Mouse (Mus musculus) urinary bladder, postnatal 25 days (tissue): ENCODE measurements around the gene Tns3.
A peak's percentile ranks its signal among the peaks of the same experiment; 100 is the strongest.

Source experiments
- DNase-seq: peaks from one replicate; pipeline ENCODE4 v3.0.0; 2022; ENCODE audit warnings: low spot score

Tns3 gene

DNA sequence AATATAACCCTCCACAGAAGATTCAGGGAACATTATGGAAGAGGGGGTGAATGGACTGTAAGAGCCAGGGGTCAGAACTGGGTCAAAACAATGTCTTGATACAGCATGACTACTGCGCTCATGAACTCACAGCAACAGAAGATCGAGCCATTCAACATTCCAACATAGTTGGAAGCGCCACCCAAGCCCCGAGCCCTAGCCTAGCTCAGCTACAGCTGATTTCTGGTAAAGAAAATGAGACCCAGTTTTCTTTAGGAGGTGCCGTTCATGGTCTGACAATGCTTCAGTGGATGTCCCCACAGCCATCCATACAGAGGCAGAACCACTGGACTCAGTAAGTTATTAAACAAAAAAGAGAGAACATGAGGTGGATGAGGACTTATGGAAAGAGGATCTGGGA is 224.1 kb downstream of the Tns3 start:
- DNase-seq: no peak

GRCm38 (mm10) chr11:8439035-8439434 is 225.3 kb downstream of the Tns3 start:
- DNase-seq: no peak

- DNase-seq: no peak
Observed at GRCm38 (mm10) chr11:8438269-8438668, 226.1 kb downstream of the Tns3 start.

DNA sequence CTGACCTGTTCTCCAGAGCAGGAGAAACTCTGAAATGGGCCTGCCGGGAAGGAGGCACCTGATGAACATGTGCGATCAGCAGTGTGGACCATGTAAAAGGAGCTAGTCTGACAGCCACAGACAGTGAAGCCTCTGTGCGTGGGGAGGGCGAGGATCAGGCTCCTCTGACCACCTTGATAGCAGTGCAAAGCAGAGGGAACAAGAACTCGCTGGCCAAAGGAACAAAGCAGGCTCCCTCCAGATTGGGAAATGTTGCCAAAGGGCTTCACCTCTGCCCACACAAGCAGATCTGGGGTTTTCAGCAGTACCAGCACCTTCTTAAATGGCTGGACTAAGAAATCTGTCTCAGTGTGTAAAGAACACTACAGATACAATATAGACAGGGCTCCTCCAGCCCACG is 229.2 kb downstream of the Tns3 start:
- DNase-seq: peak; percentile 1

GRCm38 (mm10) chr11:8434366-8434765 is 230.0 kb downstream of the Tns3 start:
- DNase-seq: no peak

DNA sequence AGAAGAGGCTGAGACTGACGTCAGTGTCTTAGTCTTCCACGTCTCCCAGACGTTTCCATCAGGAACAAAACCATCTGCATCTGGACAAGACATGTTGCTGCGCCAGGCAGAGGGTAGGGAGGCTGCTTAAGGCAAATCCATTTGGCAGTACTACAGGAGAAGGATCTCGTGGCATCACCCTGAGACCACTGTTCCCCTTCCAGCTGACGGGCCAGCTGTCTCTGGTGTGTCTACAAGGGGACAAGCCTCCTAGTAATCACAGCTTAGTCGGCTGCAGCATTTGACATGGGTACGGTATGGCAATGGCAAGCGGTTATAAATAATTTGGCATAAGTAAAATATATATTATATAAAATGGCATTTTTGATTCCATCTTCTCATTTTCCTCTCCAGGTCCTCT is 230.9 kb downstream of the Tns3 start:
- DNase-seq: no peak

DNA sequence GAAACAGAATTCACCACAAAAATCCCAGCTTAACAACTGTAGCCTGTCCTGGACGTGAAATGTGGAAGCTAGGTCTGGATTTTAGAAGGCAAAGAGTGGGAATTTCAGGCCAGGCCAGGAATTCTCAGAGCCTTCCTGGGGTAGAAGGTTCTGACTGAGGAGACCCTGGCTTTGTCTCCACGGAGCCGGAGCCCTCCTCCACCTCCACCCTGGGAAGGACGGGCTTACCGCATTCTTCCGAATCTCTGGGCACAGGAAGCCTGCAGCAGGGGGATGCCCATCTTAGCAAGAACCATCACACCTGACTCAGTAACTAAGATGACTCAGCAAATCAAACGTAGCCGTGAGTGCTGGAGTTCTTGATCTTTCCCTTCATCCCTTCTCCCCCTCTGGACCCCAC is 231.4 kb downstream of the Tns3 start:
- DNase-seq: no peak

DNA sequence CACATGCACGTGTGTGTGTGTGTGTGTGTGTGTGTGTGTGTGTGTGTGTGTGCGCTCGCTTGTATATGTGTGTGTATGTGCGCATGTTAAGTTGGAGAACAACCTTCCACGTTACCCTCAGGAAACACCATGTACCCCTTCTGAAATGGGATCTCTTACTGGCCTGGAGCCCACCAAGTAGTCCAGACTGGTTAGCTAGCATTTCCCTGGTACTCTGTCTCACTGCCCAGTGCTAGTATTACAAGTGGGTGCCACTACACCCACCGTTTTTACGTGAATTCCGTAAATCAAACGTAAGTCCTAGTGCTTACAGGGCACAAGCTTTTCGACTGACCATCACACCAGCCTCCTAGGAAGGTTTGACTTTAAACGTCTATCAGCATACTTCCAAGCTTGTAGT is 236.7 kb downstream of the Tns3 start:
- DNase-seq: no peak

DNA sequence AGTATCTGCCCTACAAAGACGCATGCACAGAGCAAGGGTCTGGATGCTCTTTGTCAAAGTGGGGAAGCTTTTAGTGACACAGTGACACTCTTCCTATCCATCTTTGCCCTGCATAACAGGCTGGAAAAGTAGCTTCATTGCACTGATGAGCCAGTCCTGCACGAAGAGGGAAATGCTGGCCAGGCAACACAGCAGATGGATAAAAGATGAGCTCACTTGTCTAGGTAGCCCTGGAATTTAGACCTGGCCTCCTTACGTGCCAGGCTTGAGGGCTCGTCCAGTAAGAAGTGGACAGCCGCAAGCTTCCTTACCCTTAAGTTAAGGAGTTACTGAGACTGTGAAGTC is 239.1 kb downstream of the Tns3 start:
- DNase-seq: no peak

GRCm38 (mm10) chr11:8424342-8425225 is 239.8 kb downstream of the Tns3 start:
- DNase-seq: peak; percentile 57

- peak; percentile 68 for DNase-seq
Observed at GRCm38 (mm10) chr11:8405225-8405899, 259.0 kb downstream of the Tns3 start.

GRCm38 (mm10) chr11:8401328-8401727 is 263.0 kb downstream of the Tns3 start:
- DNase-seq: no peak

GRCm38 (mm10) chr11:8396329-8396728 is 268.0 kb downstream of the Tns3 start:
- DNase-seq: no peak

DNA sequence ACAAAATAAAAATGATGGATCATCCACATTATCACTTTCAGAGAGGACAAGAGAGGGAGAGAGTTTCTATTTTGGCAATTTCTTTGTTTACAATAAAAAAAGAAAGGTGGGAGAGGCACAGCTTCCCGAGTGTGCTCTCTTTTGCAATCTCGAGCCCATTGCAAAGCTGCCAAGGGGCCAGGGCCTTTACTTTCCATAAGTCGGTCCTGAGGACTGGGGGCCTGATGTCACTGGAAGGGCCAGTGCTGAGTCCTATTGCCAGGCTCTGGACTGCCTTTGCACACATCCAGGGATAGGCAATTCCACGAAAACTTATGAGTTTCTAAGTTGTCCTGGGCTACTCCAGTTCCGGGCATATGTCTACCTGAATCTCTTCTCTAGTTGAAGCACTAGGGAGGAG is 272.8 kb downstream of the Tns3 start:
- no peak for DNase-seq

- DNase-seq: no peak
Observed at GRCm38 (mm10) chr11:8385891-8386405, 278.4 kb downstream of the Tns3 start.
